22 mouse cellular contexts compared by ENCODE assay signal in genomic region chr11:73333357-73333756, GRCm38 (mm10). TPM values are rescaled to one million over a fixed set of nuclear protein-coding genes. Genes with fewer than 3 reads are reported as not detected.
A peak's percentile ranks its signal among the peaks of the same experiment; 100 is the strongest.
DNase-seq lines count a peak whose midpoint lies in the region; ATAC-seq and TF ChIP-seq lines count a peak whose summit lies in the region.
"Had no signal": no experiment of that assay in that cellular context is flagged by ENCODE, and none has a peak within 500 bp of the region (broad histone marks: within the 10 kb centered on the region; RNA-seq: fewer than 3 reads in every experiment).

No protein-coding gene starts in this region.

- H3K4me3 ChIP-seq in hindbrain, embryonic 16.5 days (ENCODE audit: low read length), result no peak overlapping the region
- H3K4me3 ChIP-seq in hindbrain, embryonic 10.5 days, result no peak overlapping the region
- no peak overlapping the region for H3K4me3 ChIP-seq in midbrain, embryonic 14.5 days (replicated peaks; ENCODE audit: low read depth, low read length)
- no peak overlapping the region for H3K4me3 ChIP-seq in midbrain, embryonic 11.5 days (ENCODE audit: low read depth, low read length)
- H3K4me3 ChIP-seq: embryonic facial prominence, embryonic 10.5 days; embryonic facial prominence, embryonic 12.5 days; forebrain, embryonic 13.5 days; forebrain, embryonic 15.5 days had no signal

- TF ChIP-seq CTCF in brain, embryonic 14.5 days (IDR thresholded peaks at IDR 0.05; ENCODE audit: borderline replicate concordance, extremely low read depth, insufficient read depth, insufficient read length), result no peak

- no peak overlapping the region for H3K27ac ChIP-seq in hindbrain, embryonic 16.5 days (ENCODE audit: low read depth, low read length)
- no peak overlapping the region for H3K27ac ChIP-seq in hindbrain, embryonic 10.5 days
- H3K27ac ChIP-seq in midbrain, embryonic 14.5 days (replicated peaks; ENCODE audit: low read depth, low read length), result no peak overlapping the region
- no peak overlapping the region for H3K27ac ChIP-seq in midbrain, embryonic 11.5 days (ENCODE audit: low read depth, low read length)
- H3K27ac ChIP-seq: embryonic facial prominence, embryonic 10.5 days; embryonic facial prominence, embryonic 12.5 days; forebrain, embryonic 13.5 days; forebrain, embryonic 15.5 days had no signal

- WGBS in hindbrain, embryonic 16.5 days, result 64% methylated on average over 2 of the region's 2 CpGs
- WGBS in hindbrain, embryonic 10.5 days, result 78% methylated on average over 2 of the region's 2 CpGs
- 45% methylated on average over 2 of the region's 2 CpGs for WGBS in midbrain, embryonic 14.5 days
- 60% methylated on average over 2 of the region's 2 CpGs for WGBS in midbrain, embryonic 11.5 days

- no peak overlapping the region for H3K9ac ChIP-seq in hindbrain, embryonic 16.5 days (ENCODE audit: low read depth, low read length)
- H3K9ac ChIP-seq in midbrain, embryonic 14.5 days (replicated peaks; ENCODE audit: low read length), result no peak overlapping the region
- no peak overlapping the region for H3K9ac ChIP-seq in midbrain, embryonic 11.5 days (ENCODE audit: low read length)
- H3K9ac ChIP-seq: embryonic facial prominence, embryonic 12.5 days; forebrain, embryonic 13.5 days; forebrain, embryonic 15.5 days had no signal

- H3K4me1 ChIP-seq in hindbrain, embryonic 16.5 days (ENCODE audit: control insufficient read depth, insufficient read depth, low read depth, low read length), result no peaks in the 10 kb centered on the region
- H3K4me1 ChIP-seq in hindbrain, embryonic 10.5 days (replicated peaks), result no peaks in the 10 kb centered on the region
- no peaks in the 10 kb centered on the region for H3K4me1 ChIP-seq in midbrain, embryonic 14.5 days (ENCODE audit: control insufficient read depth, insufficient read depth, low read length)
- no peaks in the 10 kb centered on the region for H3K4me1 ChIP-seq in midbrain, embryonic 11.5 days (ENCODE audit: control insufficient read depth, insufficient read depth, low read length)
- H3K4me1 ChIP-seq: embryonic facial prominence, embryonic 10.5 days; embryonic facial prominence, embryonic 12.5 days; forebrain, embryonic 13.5 days; forebrain, embryonic 15.5 days had no signal

- H3K36me3 ChIP-seq in hindbrain, embryonic 16.5 days (ENCODE audit: control insufficient read depth, insufficient read depth, low read length), result no peaks in the 10 kb centered on the region
- H3K36me3 ChIP-seq in hindbrain, embryonic 10.5 days, result no peaks in the 10 kb centered on the region
- H3K36me3 ChIP-seq in midbrain, embryonic 14.5 days (ENCODE audit: control insufficient read depth, insufficient read depth, low read length), result no peaks in the 10 kb centered on the region
- no peaks in the 10 kb centered on the region for H3K36me3 ChIP-seq in midbrain, embryonic 11.5 days (ENCODE audit: control insufficient read depth, insufficient read depth, low read length)
- H3K36me3 ChIP-seq: embryonic facial prominence, embryonic 10.5 days; embryonic facial prominence, embryonic 12.5 days; forebrain, embryonic 15.5 days had no signal

- DNase-seq in hindbrain, embryonic 10.5 days (ENCODE audit: low spot score), result no peak
- DNase-seq in midbrain, embryonic 14.5 days, result peak; percentile 27
- no peak for DNase-seq in midbrain, embryonic 11.5 days (ENCODE audit: low spot score, missing footprints)
- DNase-seq in brain, embryonic 14.5 days (ENCODE audit: low read depth), result peak; percentile 18
- no peak for DNase-seq in liver
- DNase-seq: adrenal gland, adult 2 months; adrenal gland, postnatal 10 days; adrenal gland, postnatal 25 days; cerebellum, adult 11-12 months; cerebellum, adult 2 months; cerebellum, adult 9-10 months; cerebellum, postnatal 10 days; cerebellum, postnatal 25 days had no signal

- no peaks in the 10 kb centered on the region for H3K27me3 ChIP-seq in hindbrain, embryonic 16.5 days (replicated peaks; ENCODE audit: control insufficient read depth, insufficient read depth, low read length)
- H3K27me3 ChIP-seq in hindbrain, embryonic 10.5 days (ENCODE audit: insufficient read depth, poor library complexity, severe bottlenecking), result no peaks in the 10 kb centered on the region
- H3K27me3 ChIP-seq in midbrain, embryonic 14.5 days (ENCODE audit: control insufficient read depth, insufficient read depth, low read length), result no peaks in the 10 kb centered on the region
- H3K27me3 ChIP-seq in midbrain, embryonic 11.5 days (ENCODE audit: control insufficient read depth, insufficient read depth, low read length), result no peaks in the 10 kb centered on the region
- H3K27me3 ChIP-seq: embryonic facial prominence, embryonic 12.5 days; forebrain, embryonic 13.5 days; forebrain, embryonic 15.5 days had no signal

- no peak overlapping the region for H3K4me2 ChIP-seq in hindbrain, embryonic 16.5 days (ENCODE audit: low read length)
- no peak overlapping the region for H3K4me2 ChIP-seq in midbrain, embryonic 14.5 days (ENCODE audit: low read length)
- no peak overlapping the region for H3K4me2 ChIP-seq in midbrain, embryonic 11.5 days
- H3K4me2 ChIP-seq: embryonic facial prominence, embryonic 12.5 days; forebrain, embryonic 13.5 days; forebrain, embryonic 15.5 days had no signal

- 0 out of 2 replicates have a peak, but pooled peaks have one; percentile 67 for ATAC-seq in hindbrain, embryonic 16.5 days
- ATAC-seq in midbrain, embryonic 14.5 days (ENCODE audit: low FRiP score, low TSS enrichment), result no peak
- ATAC-seq in midbrain, embryonic 11.5 days (ENCODE audit: low FRiP score), result no peak
- ATAC-seq: forebrain, embryonic 13.5 days; forebrain, embryonic 15.5 days had no signal

- no peak for TF ChIP-seq POLR2A in brain, embryonic 14.5 days (IDR thresholded peaks at IDR 0.05; ENCODE audit: borderline replicate concordance, extremely low read depth, insufficient read depth, insufficient read length, poor library complexity, severe bottlenecking)

- H3K9me3 ChIP-seq in hindbrain, embryonic 16.5 days (ENCODE audit: control insufficient read depth, low read length), result peaks cover 4% of the 10 kb centered on the region; the same call in 1 of the 2 replicates
- H3K9me3 ChIP-seq in hindbrain, embryonic 10.5 days, result 0 out of 2 replicates have a peak, but pooled peaks cover 5% of the 10 kb centered on the region
- no peaks in the 10 kb centered on the region for H3K9me3 ChIP-seq in midbrain, embryonic 14.5 days (ENCODE audit: control insufficient read depth, low read length)
- no peaks in the 10 kb centered on the region for H3K9me3 ChIP-seq in midbrain, embryonic 11.5 days (ENCODE audit: control insufficient read depth, low read length)
- H3K9me3 ChIP-seq: embryonic facial prominence, embryonic 12.5 days; forebrain, embryonic 15.5 days had no signal

RNA-seq across cellular contexts. Expression of gene Gm49340, which starts 3.8 kb away (rescaled TPM):
- polyA plus RNA-seq in hindbrain, embryonic 16.5 days (2015; fragmentation: Nextera tagmentation; extraction: Ambion mirVana), result not detected in 2 replicates
- not detected in 2 replicates for polyA plus RNA-seq in hindbrain, embryonic 10.5 days (2016; fragmentation: Nextera tagmentation; extraction: Ambion mirVana)
- polyA plus RNA-seq in midbrain, embryonic 14.5 days (2014; fragmentation: Nextera tagmentation; extraction: Ambion mirVana), result not detected in 2 replicates
- not detected in 2 replicates for polyA plus RNA-seq in midbrain, embryonic 11.5 days (2014; fragmentation: Nextera tagmentation; extraction: Ambion mirVana)
- polyA plus RNA-seq in brain, embryonic 14.5 days (2012; rRNA removed), result not detected in 2 replicates
- polyA plus RNA-seq: adrenal gland, adult 2 months; C2C12; cerebellum, adult 2 months; cortical plate, adult 2 months; embryonic facial prominence, embryonic 10.5 days; embryonic facial prominence, embryonic 12.5 days; embryonic facial prominence, embryonic 14.5 days; forebrain, embryonic 11.5 days; forebrain, embryonic 13.5 days; forebrain, embryonic 15.5 days had no signal

RNA-seq across cellular contexts. Expression of gene Spata22, which starts 3.8 kb away (rescaled TPM):
- 0.12 and 0.20 TPM in 2 replicates for polyA plus RNA-seq in hindbrain, embryonic 16.5 days (2015; fragmentation: Nextera tagmentation; extraction: Ambion mirVana)
- polyA plus RNA-seq in hindbrain, embryonic 10.5 days (2016; fragmentation: Nextera tagmentation; extraction: Ambion mirVana), result not detected in 2 replicates
- polyA plus RNA-seq in midbrain, embryonic 14.5 days (2014; fragmentation: Nextera tagmentation; extraction: Ambion mirVana), result not detected in 2 replicates
- polyA plus RNA-seq in midbrain, embryonic 11.5 days (2014; fragmentation: Nextera tagmentation; extraction: Ambion mirVana), result not detected in 2 replicates
- polyA plus RNA-seq in brain, embryonic 14.5 days (2012; rRNA removed), result 0.05 and 0.08 TPM in 2 replicates
- polyA plus RNA-seq: adrenal gland, adult 2 months; C2C12; embryonic facial prominence, embryonic 10.5 days; embryonic facial prominence, embryonic 12.5 days; embryonic facial prominence, embryonic 14.5 days; forebrain, embryonic 11.5 days; forebrain, embryonic 13.5 days; forebrain, embryonic 15.5 days had no signal

RNA-seq across cellular contexts. Expression of gene Aspa, which starts 4.0 kb away (rescaled TPM):
- polyA plus RNA-seq in hindbrain, embryonic 16.5 days (2015; fragmentation: Nextera tagmentation; extraction: Ambion mirVana), result 2.7 and 4.6 TPM in 2 replicates
- 0.25 TPM in 1 of 2 replicates, not detected in the other for polyA plus RNA-seq in hindbrain, embryonic 10.5 days (2016; fragmentation: Nextera tagmentation; extraction: Ambion mirVana)
- 0.55 and 0.84 TPM in 2 replicates for polyA plus RNA-seq in midbrain, embryonic 14.5 days (2014; fragmentation: Nextera tagmentation; extraction: Ambion mirVana)
- 0.10 TPM in 1 of 2 replicates, not detected in the other for polyA plus RNA-seq in midbrain, embryonic 11.5 days (2014; fragmentation: Nextera tagmentation; extraction: Ambion mirVana)
- polyA plus RNA-seq in brain, embryonic 14.5 days (2012; rRNA removed), result 0.57 and 0.82 TPM in 2 replicates
- polyA plus RNA-seq: forebrain, embryonic 13.5 days had no signal

RNA-seq across cellular contexts. Expression of gene Olfr20, which starts 17.2 kb away (rescaled TPM):
- polyA plus RNA-seq in hindbrain, embryonic 16.5 days (2015; fragmentation: Nextera tagmentation; extraction: Ambion mirVana), result not detected in 2 replicates
- polyA plus RNA-seq in hindbrain, embryonic 10.5 days (2016; fragmentation: Nextera tagmentation; extraction: Ambion mirVana), result not detected in 2 replicates
- polyA plus RNA-seq in midbrain, embryonic 14.5 days (2014; fragmentation: Nextera tagmentation; extraction: Ambion mirVana), result not detected in 2 replicates
- not detected in 2 replicates for polyA plus RNA-seq in midbrain, embryonic 11.5 days (2014; fragmentation: Nextera tagmentation; extraction: Ambion mirVana)
- not detected in 2 replicates for polyA plus RNA-seq in brain, embryonic 14.5 days (2012; rRNA removed)
- polyA plus RNA-seq: C2C12; cerebellum, adult 2 months; cortical plate, adult 2 months; embryonic facial prominence, embryonic 10.5 days; embryonic facial prominence, embryonic 12.5 days; embryonic facial prominence, embryonic 14.5 days; forebrain, embryonic 11.5 days; forebrain, embryonic 13.5 days; forebrain, embryonic 15.5 days had no signal

RNA-seq across cellular contexts. Expression of gene Olfr376, which starts 37.7 kb away (rescaled TPM):
- not detected in 2 replicates for polyA plus RNA-seq in hindbrain, embryonic 16.5 days (2015; fragmentation: Nextera tagmentation; extraction: Ambion mirVana)
- polyA plus RNA-seq in hindbrain, embryonic 10.5 days (2016; fragmentation: Nextera tagmentation; extraction: Ambion mirVana), result not detected in 2 replicates
- not detected in 2 replicates for polyA plus RNA-seq in midbrain, embryonic 14.5 days (2014; fragmentation: Nextera tagmentation; extraction: Ambion mirVana)
- not detected in 2 replicates for polyA plus RNA-seq in midbrain, embryonic 11.5 days (2014; fragmentation: Nextera tagmentation; extraction: Ambion mirVana)
- not detected in 2 replicates for polyA plus RNA-seq in brain, embryonic 14.5 days (2012; rRNA removed)
- polyA plus RNA-seq: adrenal gland, adult 2 months; C2C12; cerebellum, adult 2 months; cortical plate, adult 2 months; embryonic facial prominence, embryonic 10.5 days; embryonic facial prominence, embryonic 12.5 days; embryonic facial prominence, embryonic 14.5 days; forebrain, embryonic 11.5 days; forebrain, embryonic 13.5 days; forebrain, embryonic 15.5 days had no signal

Comparison
In these comparisons a context has a peak if more than half of its experiments do, and no peak if none do; other contexts are left out.
1. DNase-seq: peak in midbrain, embryonic 14.5 days (single experiment) and brain, embryonic 14.5 days (single experiment); none in hindbrain, embryonic 10.5 days (single experiment), midbrain, embryonic 11.5 days (single experiment) and liver (single experiment).